Mouse (Mus musculus) thymus, adult 2 months (tissue): ENCODE results near the gene Gm20388. TPM values are rescaled to one million over a fixed set of nuclear protein-coding genes. Genes with fewer than 3 reads are reported as not detected.

Experiments used
- DNase-seq: peaks from one replicate; pipeline ENCODE4 v3.0.0; 2021
- H3K27ac ChIP-seq: fragments of 200-500 bp; 2 replicates; pipeline ENCODE4 v1.5.1; 2012; ENCODE audit warnings: low read length, control low read depth; ENCODE audit not compliant: control insufficient read depth, insufficient read depth
- H3K27me3 ChIP-seq: fragments of 200-500 bp; 2 replicates; pipeline ENCODE4 v1.6.1; 2012; ENCODE audit warnings: mild to moderate bottlenecking, low read length, moderate library complexity, mixed read lengths; ENCODE audit not compliant: control insufficient read depth, insufficient read depth
- H3K36me3 ChIP-seq: fragments of 200-500 bp; 2 replicates; pipeline ENCODE4 v1.6.1; 2012; ENCODE audit warnings: mild to moderate bottlenecking, low read length, moderate library complexity; ENCODE audit not compliant: control insufficient read depth, insufficient read depth
- H3K4me1 ChIP-seq: fragments of 200-500 bp; replicated peaks from 2 replicates; pipeline ENCODE4 v1.6.1; 2012; ENCODE audit warnings: low read length; ENCODE audit not compliant: control insufficient read depth, insufficient read depth
- H3K4me3 ChIP-seq: fragments of 200-500 bp; 2 replicates; pipeline ENCODE4 v1.5.1; 2012; ENCODE audit warnings: mild to moderate bottlenecking, low read length, control low read depth, moderate library complexity; ENCODE audit not compliant: control insufficient read depth, insufficient read depth
- CTCF ChIP-seq: fragments of 200-500 bp; IDR thresholded peaks from 2 replicates; pipeline ENCODE4 v1.5.1; 2012; ENCODE audit warnings: mild to moderate bottlenecking, control low read depth, low read length, moderate library complexity, borderline replicate concordance; ENCODE audit not compliant: control insufficient read depth, poor library complexity, insufficient read depth; ENCODE audit errors: extremely low read depth
- POLR2A ChIP-seq: fragments of 200-500 bp; IDR thresholded peaks from 2 replicates; pipeline ENCODE4 v1.6.1; 2012; ENCODE audit warnings: mild to moderate bottlenecking, low read length, control low read depth, moderate library complexity; ENCODE audit not compliant: control insufficient read depth, poor library complexity, insufficient read depth; ENCODE audit errors: extremely low read depth
- WGBS: fragments of 180-500 bp; shearing (Covaris S2); methylation state at CpG from one replicate; pipeline ENCODE4 v1.1.7; 2018; 5-methylcytosine and 5-hydroxymethylcytosine counted together
- polyA plus RNA-seq: library from polyadenylated mRNA; depleted of rRNA; stranded (reverse); fragments of >200 nt; gene quantifications from 2 replicates; pipeline ENCODE4 v1.2.3, GENCODE M21; 2012

Gm20388 gene
- polyA plus RNA-seq, 1 experiment, result 103 TPM

GRCm38 (mm10) chr8:122954090-122954799 is 3043.6 kb downstream of the Gm20388 start:
- Histone ChIP-seq H3K4me3 (no peak overlapping the region), H3K27ac (no peak overlapping the region), H3K4me1 (peaks cover 41% of the 10 kb centered on the region), H3K36me3 (no peaks in the 10 kb centered on the region), H3K27me3 (no peaks in the 10 kb centered on the region)
- DNase-seq, result peak; percentile 44
- 37% methylated on average over 3 of the region's 3 CpGs for whole genome bisulfite sequencing
- TF ChIP-seq POLR2A, result no peak
- TF ChIP-seq CTCF, result no peak

- Histone ChIP-seq H3K27me3 (no peaks in the 10 kb centered on the region), H3K27ac (no peak overlapping the region), H3K36me3 (no peaks in the 10 kb centered on the region), H3K4me3 (no peak overlapping the region), H3K4me1 (peaks cover 40% of the 10 kb centered on the region)
- no peak for DNase-seq
- no peak for TF ChIP-seq POLR2A
- TF ChIP-seq CTCF, result no peak
These were observed 3044.6 kb downstream of the Gm20388 start for GRCm38 (mm10) chr8:122955195-122955594.

- DNase-seq, result no peak
- TF ChIP-seq CTCF (no peak), POLR2A (no peak)
- Histone ChIP-seq H3K4me1 (peaks cover 44% of the 10 kb centered on the region), H3K27me3 (no peaks in the 10 kb centered on the region), H3K4me3 (no peak overlapping the region), H3K27ac (no peak overlapping the region), H3K36me3 (no peaks in the 10 kb centered on the region)
- 93% methylated on average over 3 of the region's 3 CpGs for WGBS
These were observed 3045.4 kb downstream of the Gm20388 start for GRCm38 (mm10) chr8:122955997-122956396.

GRCm38 (mm10) chr8:122960323-122960722 is 3049.7 kb downstream of the Gm20388 start:
- peaks cover 30% of the 10 kb centered on the region for H3K4me1 ChIP-seq
- no peak for DNase-seq

GRCm38 (mm10) chr8:122960932-122961331 is 3050.3 kb downstream of the Gm20388 start:
- TF ChIP-seq CTCF, result no peak
- Histone ChIP-seq H3K27me3 (no peaks in the 10 kb centered on the region), H3K27ac (no peak overlapping the region), H3K4me3 (no peak overlapping the region), H3K36me3 (no peaks in the 10 kb centered on the region), H3K4me1 (peaks cover 26% of the 10 kb centered on the region)
- 22% methylated on average over 1 of the region's 1 CpGs for WGBS
- no peak for DNase-seq

More at GRCm38 (mm10) chr8:122960323-122960722, 3049.7 kb downstream of the Gm20388 start:
- Histone ChIP-seq H3K36me3 (no peaks in the 10 kb centered on the region), H3K4me3 (no peak overlapping the region), H3K27ac (no peak overlapping the region), H3K27me3 (no peaks in the 10 kb centered on the region)
- WGBS, result 88% methylated on average over 5 of the region's 5 CpGs
- TF ChIP-seq POLR2A (no peak), CTCF (no peak)

GRCm38 (mm10) chr8:122961458-122961857 is 3050.8 kb downstream of the Gm20388 start:
- Histone ChIP-seq H3K27me3 (no peaks in the 10 kb centered on the region), H3K4me3 (no peak overlapping the region), H3K4me1 (peaks cover 24% of the 10 kb centered on the region), H3K27ac (no peak overlapping the region), H3K36me3 (no peaks in the 10 kb centered on the region)
- no peak for TF ChIP-seq POLR2A
- no peak for TF ChIP-seq CTCF
- no peak for DNase-seq
- 8% methylated on average over 2 of the region's 2 CpGs for WGBS
